Mouse (Mus musculus) right cerebral cortex, adult 2 months (tissue): ENCODE data around the gene Ccdc33.

ENCODE experiments used
- DNase-seq, 2 experiments: peaks; one replicate each; pipeline ENCODE4 v3.0.0; 2021 to 2022; ENCODE audit warnings: low spot score in 2 of 2

Gene Ccdc33

GRCm38 (mm10) chr9:58118671-58119070 is at the start of gene Ccdc33:
Gene Ccdc33 (minus strand): TSS chr9:58118823.
- DNase-seq = no peak

- no peak for DNase-seq
Measured at GRCm38 (mm10) chr9:58165779-58166178, 47.2 kb upstream of the Ccdc33 start.

- DNase-seq = no peak
Measured at GRCm38 (mm10) chr9:58163146-58163545, 44.5 kb upstream of the Ccdc33 start.

GRCm38 (mm10) chr9:58162173-58162572 is 43.5 kb upstream of the Ccdc33 start:
- no peak for DNase-seq

GRCm38 (mm10) chr9:58160315-58160714 is 41.7 kb upstream of the Ccdc33 start:
- no peak for DNase-seq

GRCm38 (mm10) chr9:58159855-58160254 is 41.2 kb upstream of the Ccdc33 start:
- DNase-seq = peak; percentile 23 to 31

- no peak for DNase-seq
Measured at GRCm38 (mm10) chr9:58158541-58159311, 40.1 kb upstream of the Ccdc33 start.

- no peak for DNase-seq
Measured at GRCm38 (mm10) chr9:58157838-58158237, 39.2 kb upstream of the Ccdc33 start.

GRCm38 (mm10) chr9:58156819-58157560 is 38.4 kb upstream of the Ccdc33 start:
- no peak for DNase-seq

- DNase-seq = no peak
Measured at GRCm38 (mm10) chr9:58155366-58155765, 36.7 kb upstream of the Ccdc33 start.

- DNase-seq = no peak
Measured at GRCm38 (mm10) chr9:58153095-58153494, 34.5 kb upstream of the Ccdc33 start.

GRCm38 (mm10) chr9:58150733-58151361 is 32.2 kb upstream of the Ccdc33 start:
- DNase-seq = no peak

GRCm38 (mm10) chr9:58148806-58149205 is 30.2 kb upstream of the Ccdc33 start:
- DNase-seq = no peak

GRCm38 (mm10) chr9:58145417-58145816 is 26.8 kb upstream of the Ccdc33 start:
- no peak for DNase-seq

GRCm38 (mm10) chr9:58144664-58145063 is 26.0 kb upstream of the Ccdc33 start:
- no peak for DNase-seq

GRCm38 (mm10) chr9:58143419-58143818 is 24.8 kb upstream of the Ccdc33 start:
- no peak for DNase-seq

- DNase-seq = peak; percentile 43 to 44
Measured at GRCm38 (mm10) chr9:58139947-58140346, 21.3 kb upstream of the Ccdc33 start.

GRCm38 (mm10) chr9:58135921-58136321 is 17.3 kb upstream of the Ccdc33 start:
- DNase-seq = no peak

- DNase-seq = no peak
Measured at GRCm38 (mm10) chr9:58134906-58135305, 16.3 kb upstream of the Ccdc33 start.

- DNase-seq = no peak
Measured at GRCm38 (mm10) chr9:58133893-58134884, 15.6 kb upstream of the Ccdc33 start.

- no peak for DNase-seq
Measured at GRCm38 (mm10) chr9:58131735-58132134, 13.1 kb upstream of the Ccdc33 start.
